Mouse (Mus musculus): ENCODE measurements at regions not wholly inside any gene's neighbourhood (a gene's known extent, or its start where the extent isn't known, plus 50 kb on each side); places are given as distances from the start of the nearest gene placed in this dataset.

DNA sequence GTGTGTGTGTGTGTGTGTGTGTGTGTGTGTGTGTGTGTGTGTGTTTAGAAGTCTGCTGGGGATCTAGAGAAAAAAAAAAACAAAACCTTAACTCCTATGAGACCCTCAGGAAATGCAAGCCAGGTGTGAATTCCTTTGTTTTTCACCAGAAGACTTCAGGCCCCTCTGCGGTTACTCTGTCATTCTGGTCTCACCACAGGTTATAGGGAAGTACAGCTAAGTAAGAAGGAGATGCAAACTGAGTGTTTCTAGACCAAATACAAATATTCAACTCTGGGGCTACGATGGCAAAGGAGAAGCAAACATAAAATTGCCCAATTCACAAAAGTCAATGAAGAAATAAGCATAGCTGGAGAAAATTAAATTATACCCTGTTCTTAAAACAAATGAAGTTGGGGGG, 54.9 kb upstream of the Basp1 start:
- no peak for DNase-seq
- intact Hi-C loops (cut with DNase I; ENCODE audit: low total_unique reads), result no loop called here

DNA sequence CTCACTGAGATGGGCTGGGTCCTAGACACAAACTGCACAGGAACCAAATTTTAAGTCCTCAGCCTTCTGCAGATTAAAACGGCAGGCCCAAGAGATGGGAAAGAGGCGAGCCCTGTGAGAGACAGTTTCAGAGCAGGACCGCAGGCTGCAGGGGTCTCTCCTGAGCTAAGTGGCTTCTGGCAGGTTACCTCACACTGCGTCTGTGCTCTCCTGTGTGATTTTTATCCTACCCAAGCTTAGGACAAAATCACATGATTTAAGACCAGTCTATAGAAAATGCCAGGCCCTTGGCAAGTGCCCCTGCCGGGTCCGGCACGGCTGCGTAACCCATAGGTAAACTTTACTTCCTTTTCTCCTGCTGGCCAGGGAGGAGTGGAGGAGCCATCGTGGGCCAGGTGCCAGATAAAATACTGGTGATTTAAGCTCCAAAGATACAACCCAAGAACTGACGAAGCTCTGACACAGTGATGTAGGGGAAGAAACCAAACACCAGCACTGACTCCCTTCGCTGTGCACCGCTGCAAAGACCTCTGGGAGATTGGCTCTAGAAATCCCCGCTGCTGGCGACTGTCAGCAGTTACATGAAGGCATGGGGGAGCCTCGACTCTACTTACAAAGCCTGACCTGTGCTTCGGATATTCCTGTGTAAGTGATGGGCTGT, 55.8 kb upstream of the Basp1 start:
- intact Hi-C loops (cut with DNase I; ENCODE audit: low total_unique reads), result no loop called here
- no peak for DNase-seq

DNA sequence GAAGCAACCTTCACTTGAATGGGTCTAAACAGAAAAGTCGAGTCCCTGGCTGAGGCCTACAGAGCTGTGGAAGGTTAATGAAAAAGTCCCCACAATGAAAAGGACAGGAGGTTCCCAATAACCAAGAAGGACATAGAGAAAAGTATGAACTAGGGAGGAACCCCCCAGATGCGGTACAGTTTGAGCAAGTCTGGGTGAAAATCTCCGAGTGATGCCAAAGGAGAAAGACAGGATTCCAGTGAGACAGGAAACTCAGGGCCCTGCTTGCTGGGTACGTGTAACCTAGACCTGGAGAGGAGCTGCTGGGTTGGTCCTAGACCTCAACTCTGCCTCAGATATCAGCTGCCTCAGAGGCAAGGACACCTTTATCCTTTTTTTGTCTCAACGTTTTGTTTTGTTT, 57.8 kb upstream of the Basp1 start:
- intact Hi-C loops (cut with DNase I; ENCODE audit: low total_unique reads), result no loop called here
- no peak for DNase-seq

- no peak for DNase-seq
- intact Hi-C loops (cut with DNase I; ENCODE audit: low total_unique reads), result no loop called here
Measured at GRCm38 (mm10) chr15:25473201-25473710, 59.7 kb upstream of the Basp1 start.

- intact Hi-C loops (cut with DNase I; ENCODE audit: low total_unique reads), result no loop called here
- no peak for DNase-seq
Measured at GRCm38 (mm10) chr15:25474096-25474495, 60.5 kb upstream of the Basp1 start.

DNA sequence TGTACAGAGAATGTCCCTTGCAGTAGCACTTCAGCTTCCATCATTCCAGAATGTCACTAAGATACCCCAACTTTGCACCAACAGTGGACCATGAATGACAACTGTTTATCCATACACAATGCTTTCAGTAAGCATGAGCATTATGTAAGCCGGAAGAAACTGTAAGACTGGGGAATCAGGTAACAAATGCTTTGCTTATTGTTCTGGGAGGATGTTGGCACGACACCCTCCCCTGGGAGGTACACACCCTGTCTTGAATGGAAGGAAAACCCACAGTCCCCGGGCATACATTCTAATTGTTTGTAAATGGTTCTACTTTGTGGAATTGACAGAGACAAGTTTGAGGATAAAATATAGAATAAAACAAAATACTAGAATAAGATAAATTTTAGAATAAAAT, 69.0 kb upstream of the Basp1 start:
- no peak for DNase-seq
- intact Hi-C loops (cut with DNase I; ENCODE audit: low total_unique reads), result no loop called here

GRCm38 (mm10) chr15:25485372-25485771, 71.8 kb upstream of the Basp1 start:
- intact Hi-C loops (cut with DNase I; ENCODE audit: low total_unique reads), result loop anchor here (5.0 kb wide), 1 partner anchor 232 kb away; no protein-coding TSS in a partner anchor
- DNase-seq, result no peak

DNA sequence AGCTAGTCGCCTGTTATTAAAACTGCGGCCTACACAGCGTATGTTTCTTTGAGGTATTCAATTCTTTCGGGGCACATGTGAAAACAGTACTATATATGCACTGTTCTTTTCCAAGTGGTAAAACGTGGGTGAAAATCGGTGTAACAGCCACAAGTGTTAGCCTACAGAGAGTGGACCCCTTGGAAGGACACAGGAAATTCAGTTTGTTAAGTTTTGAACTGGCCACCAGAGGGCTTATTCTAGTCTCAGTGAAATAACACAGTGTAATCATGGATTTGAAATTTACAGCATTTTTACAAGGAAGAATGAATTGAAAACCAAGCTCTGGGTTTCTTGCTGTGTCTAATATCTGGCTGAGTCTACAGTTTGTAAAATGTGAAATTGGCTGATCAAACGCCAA, 72.6 kb upstream of the Basp1 start:
- intact Hi-C loops (cut with DNase I; ENCODE audit: low total_unique reads), result loop anchor here (5.0 kb wide), 1 partner anchor 231 kb away; no protein-coding TSS in a partner anchor
- no peak for DNase-seq

DNA sequence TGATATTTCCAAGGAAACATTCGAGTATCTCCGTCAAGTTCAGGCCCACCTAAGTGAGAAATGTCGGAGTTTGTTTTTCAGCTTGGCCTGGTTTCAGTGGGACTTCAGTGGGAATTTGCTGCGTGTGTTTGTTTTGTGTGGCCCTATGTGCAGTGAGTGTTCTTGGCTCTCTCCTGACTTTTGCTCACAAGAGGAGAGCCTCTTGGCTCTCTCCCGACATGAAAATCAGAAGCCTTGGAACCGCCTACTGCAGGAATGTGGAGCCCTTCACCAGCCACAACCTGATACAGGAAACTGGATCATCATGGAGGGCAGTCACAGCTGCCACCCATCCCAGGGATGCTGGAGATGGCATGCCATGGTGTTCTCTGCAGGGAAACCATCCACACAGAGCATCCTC, 76.2 kb upstream of the Basp1 start:
- intact Hi-C loops (cut with DNase I; ENCODE audit: low total_unique reads), result loop anchor here (5.0 kb wide), 1 partner anchor 227 kb away; no protein-coding TSS in a partner anchor
- DNase-seq, result no peak

DNA sequence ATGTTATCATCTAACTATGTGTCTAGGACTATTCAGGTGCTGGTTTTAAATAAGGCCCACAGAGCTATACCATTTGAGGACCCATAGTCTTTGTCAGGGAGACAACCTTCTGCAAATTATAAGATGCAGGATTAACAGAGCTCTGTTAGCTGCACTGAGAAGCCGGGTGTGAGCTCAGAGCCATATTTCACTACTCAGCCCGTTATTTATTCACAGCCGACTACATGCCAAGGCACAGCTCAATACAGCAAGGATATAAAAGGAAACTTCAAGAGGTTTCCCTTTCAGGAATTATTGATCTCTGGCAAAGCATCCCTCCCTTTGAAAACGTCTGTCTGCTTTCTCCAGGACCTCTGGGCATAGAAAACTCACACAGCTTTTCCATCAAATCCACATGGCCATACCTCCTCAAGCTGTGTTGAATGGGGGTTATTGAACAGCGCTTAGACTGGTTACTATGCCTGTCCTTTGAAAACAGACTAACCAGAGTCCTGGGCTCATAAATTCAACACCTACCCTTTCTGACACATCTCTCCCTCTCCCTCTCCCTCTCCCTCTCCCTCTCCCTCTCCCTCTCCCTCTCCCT, 78.7 kb upstream of the Basp1 start:
- intact Hi-C loops (cut with DNase I; ENCODE audit: low total_unique reads), result no loop called here
- no peak for DNase-seq

DNA sequence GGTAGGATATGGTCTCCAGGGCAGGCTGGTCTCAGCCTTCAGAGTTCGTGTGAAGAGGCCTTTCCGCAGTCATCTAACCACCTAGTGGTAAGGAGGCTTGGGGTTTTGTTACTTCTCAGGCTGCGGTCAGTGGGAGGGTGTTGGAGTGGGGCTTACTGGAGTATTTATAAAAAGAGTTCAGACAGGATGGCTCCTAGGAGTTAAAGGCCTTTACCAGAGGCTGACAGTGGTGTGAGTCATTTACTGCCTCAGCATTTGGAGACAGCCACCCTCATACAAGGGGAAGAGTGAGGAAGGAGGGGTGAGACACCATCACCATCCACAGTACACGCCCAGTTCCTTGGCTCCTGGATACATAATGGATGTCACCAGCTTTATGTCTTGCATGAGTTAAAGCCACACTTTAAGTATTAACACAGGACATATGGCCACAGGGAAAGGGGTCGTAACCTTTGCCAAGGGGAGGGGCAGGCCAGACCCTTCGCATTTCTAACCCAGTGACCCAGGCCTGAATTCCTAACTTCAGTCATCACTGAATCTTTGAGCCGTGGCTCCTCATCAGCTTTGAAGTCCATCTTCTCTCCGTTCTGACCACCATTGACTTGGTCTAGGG, 81.2 kb upstream of the Basp1 start:
- intact Hi-C loops (cut with DNase I; ENCODE audit: low total_unique reads), result no loop called here
- no peak for DNase-seq

GRCm38 (mm10) chr15:25495926-25496644, 82.5 kb upstream of the Basp1 start:
- DNase-seq, result no peak
- intact Hi-C loops (cut with DNase I; ENCODE audit: low total_unique reads), result no loop called here

DNA sequence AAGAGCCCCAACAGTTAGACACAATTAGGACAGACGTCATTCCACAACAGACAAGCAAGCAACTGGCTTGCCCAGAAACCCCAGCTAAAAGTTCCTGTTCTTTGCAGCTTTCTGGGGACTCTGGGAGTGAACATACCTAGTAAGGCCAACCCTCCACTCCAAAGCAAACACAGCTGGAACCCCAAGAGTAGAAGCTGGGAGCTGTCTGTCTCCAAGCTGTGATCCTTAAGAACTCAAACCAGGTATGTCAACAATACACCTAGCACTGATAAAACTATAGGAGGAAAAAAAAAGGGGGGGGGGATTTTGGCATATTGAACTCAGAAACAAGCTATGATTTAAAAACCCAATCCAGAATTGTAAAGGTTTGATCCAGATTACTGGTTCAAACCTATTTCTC, 84.2 kb upstream of the Basp1 start:
- DNase-seq, result no peak
- intact Hi-C loops (cut with DNase I; ENCODE audit: low total_unique reads), result no loop called here

DNA sequence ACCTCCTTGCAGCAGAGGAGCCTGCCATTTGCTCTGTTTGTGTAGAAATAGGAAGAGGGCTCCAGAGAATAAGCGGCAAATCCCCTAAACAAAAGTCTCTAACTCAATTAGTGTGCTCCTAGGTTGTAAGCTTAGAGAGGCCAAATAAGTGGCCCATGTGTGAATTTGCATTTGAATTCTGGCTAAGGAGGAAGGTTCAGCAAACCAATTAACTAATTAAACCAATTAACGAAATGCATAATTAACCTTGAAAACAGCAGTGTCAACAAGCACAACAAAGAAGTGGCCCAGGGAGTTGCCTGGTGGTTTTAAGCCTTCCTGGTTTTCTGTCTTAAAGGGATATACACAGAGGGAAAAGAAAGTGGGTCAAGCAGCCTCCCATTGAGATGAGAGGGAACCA, 84.9 kb upstream of the Basp1 start:
- intact Hi-C loops (cut with DNase I; ENCODE audit: low total_unique reads), result no loop called here
- no peak for DNase-seq

DNA sequence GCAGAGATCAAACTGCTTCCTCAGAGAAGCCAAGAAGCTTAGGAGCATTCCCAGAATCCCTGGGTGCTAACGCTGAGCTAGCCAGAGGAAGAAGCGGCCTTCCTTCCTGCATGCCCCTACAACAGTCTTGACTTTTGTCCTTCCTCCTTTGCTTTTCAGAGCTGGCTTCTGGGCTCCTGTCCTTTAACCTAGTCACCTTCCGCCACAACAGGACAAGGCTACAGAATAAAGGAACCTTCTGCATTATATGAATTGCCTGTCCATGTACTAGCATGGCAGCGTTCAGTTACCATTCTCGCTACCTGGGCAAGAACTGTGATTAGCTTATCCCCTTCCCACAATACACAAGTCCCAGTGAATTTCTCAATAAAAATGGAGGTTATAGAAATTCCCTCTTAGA, 88.9 kb upstream of the Basp1 start:
- DNase-seq, result no peak
- intact Hi-C loops (cut with DNase I; ENCODE audit: low total_unique reads), result no loop called here

- intact Hi-C loops (cut with DNase I; ENCODE audit: low total_unique reads), result no loop called here
- DNase-seq, result no peak
Measured at GRCm38 (mm10) chr15:25503104-25503503, 89.5 kb upstream of the Basp1 start.

DNA sequence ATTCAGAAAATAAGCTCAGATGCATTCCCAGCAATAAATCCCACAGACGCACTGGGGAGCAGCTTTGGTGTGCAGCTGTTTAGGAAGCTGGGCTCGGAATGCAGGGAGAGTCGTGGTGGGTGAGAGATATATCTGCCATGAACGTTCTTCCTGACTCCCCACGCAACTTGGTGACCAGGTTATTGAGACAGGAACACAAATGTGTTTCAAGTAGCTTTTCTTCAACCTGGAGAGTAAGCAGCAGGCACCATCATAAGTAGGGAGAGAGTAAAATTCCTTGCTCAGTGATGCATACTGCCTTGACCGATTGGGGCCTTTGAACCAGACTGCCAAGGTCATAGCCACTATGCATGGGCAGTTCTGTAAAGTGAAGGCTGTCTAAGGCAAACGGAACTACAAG, 95.6 kb upstream of the Basp1 start:
- intact Hi-C loops (cut with DNase I; ENCODE audit: low total_unique reads), result no loop called here
- no peak for DNase-seq

GRCm38 (mm10) chr15:25509584-25509983, 96.0 kb upstream of the Basp1 start:
- intact Hi-C loops (cut with DNase I; ENCODE audit: low total_unique reads), result no loop called here
- no peak for DNase-seq

GRCm38 (mm10) chr15:25510060-25510492, 96.5 kb upstream of the Basp1 start:
- intact Hi-C loops (cut with DNase I; ENCODE audit: low total_unique reads), result no loop called here
- DNase-seq, result no peak
